Mouse (Mus musculus): ENCODE results near the gene Asb18.

Asb18 gene

GRCm38 (mm10) chr1:89969714-89970110, 44.8 kb downstream of the Asb18 start:
- DNase-seq (ENCODE audit: low spot score): no peak

- no peak for DNase-seq (ENCODE audit: low spot score)
These were observed 45.3 kb downstream of the Asb18 start for GRCm38 (mm10) chr1:89969072-89969713.

- DNase-seq (ENCODE audit: low spot score): peak; percentile 51
These were observed 46.2 kb downstream of the Asb18 start for GRCm38 (mm10) chr1:89968111-89968851.

- no peak for DNase-seq (ENCODE audit: low spot score)
These were observed 46.9 kb downstream of the Asb18 start for GRCm38 (mm10) chr1:89967585-89967984.

- DNase-seq (ENCODE audit: low spot score): no peak
These were observed 50.0 kb downstream of the Asb18 start for GRCm38 (mm10) chr1:89964426-89964825.

GRCm38 (mm10) chr1:89963296-89963695, 51.2 kb downstream of the Asb18 start:
- DNase-seq (ENCODE audit: low spot score): no peak

GRCm38 (mm10) chr1:89962092-89962491, 52.4 kb downstream of the Asb18 start:
- no peak for DNase-seq (ENCODE audit: low spot score)

GRCm38 (mm10) chr1:89959393-89959792, 55.1 kb downstream of the Asb18 start:
- DNase-seq (ENCODE audit: low spot score): no peak

- peak; percentile 67 for DNase-seq (ENCODE audit: low spot score)
These were observed 71.3 kb downstream of the Asb18 start for GRCm38 (mm10) chr1:89943202-89943601.

- no peak for DNase-seq (ENCODE audit: low spot score)
These were observed 72.0 kb downstream of the Asb18 start for GRCm38 (mm10) chr1:89942395-89942976.

- no peak for DNase-seq (ENCODE audit: low spot score)
These were observed 72.6 kb downstream of the Asb18 start for GRCm38 (mm10) chr1:89941701-89942381.

GRCm38 (mm10) chr1:89940961-89941524, 73.4 kb downstream of the Asb18 start:
- no peak for DNase-seq (ENCODE audit: low spot score)

GRCm38 (mm10) chr1:89939981-89940726, 74.3 kb downstream of the Asb18 start:
- peak; percentile 54 for DNase-seq (ENCODE audit: low spot score)

GRCm38 (mm10) chr1:89939596-89939960, 74.9 kb downstream of the Asb18 start:
- DNase-seq (ENCODE audit: low spot score): no peak

GRCm38 (mm10) chr1:89938884-89939595, 75.4 kb downstream of the Asb18 start:
- no peak for DNase-seq (ENCODE audit: low spot score)

- no peak for DNase-seq (ENCODE audit: low spot score)
These were observed 78.7 kb downstream of the Asb18 start for GRCm38 (mm10) chr1:89935493-89936348.

GRCm38 (mm10) chr1:89934316-89935260, 79.9 kb downstream of the Asb18 start:
- DNase-seq (ENCODE audit: low spot score): no peak

- DNase-seq (ENCODE audit: low spot score): no peak
These were observed 80.7 kb downstream of the Asb18 start for GRCm38 (mm10) chr1:89933786-89934185.

GRCm38 (mm10) chr1:89933028-89933427, 81.4 kb downstream of the Asb18 start:
- DNase-seq (ENCODE audit: low spot score): no peak

Measured in layer of hippocampus, adult 11-12 months (tissue).